Mouse (Mus musculus) megakaryocyte, embryonic 14.5 days (primary cell): ENCODE measurements around the gene Gm4491. TPM values are rescaled to one million over a fixed set of nuclear protein-coding genes. Genes with fewer than 3 reads are reported as not detected.

Experiments
- H3K27me3 ChIP-seq: replicated peaks from 2 replicates; pipeline ENCODE3; 2012; ENCODE audit warnings: inconsistent platforms
- H3K36me3 ChIP-seq: replicated peaks from 2 replicates; pipeline ENCODE3; 2012; ENCODE audit warnings: low read length, inconsistent platforms, mixed read lengths
- H3K4me1 ChIP-seq: 2 replicates; pipeline ENCODE4 v1.6.1; 2012; ENCODE audit warnings: inconsistent platforms
- H3K4me3 ChIP-seq: replicated peaks from 2 replicates; pipeline ENCODE3; 2012; ENCODE audit warnings: moderate library complexity, mild to moderate bottlenecking, inconsistent platforms
- H3K9me3 ChIP-seq: 2 replicates; pipeline ENCODE4 v1.6.1; 2012; ENCODE audit warnings: inconsistent platforms
- FLI1 ChIP-seq: IDR thresholded peaks from 2 replicates; pipeline ENCODE4 v1.6.1; 2012; ENCODE audit warnings: low read length, inconsistent platforms, mixed read lengths
- GATA1 ChIP-seq: IDR thresholded peaks from 3 replicates; pipeline ENCODE4 v1.6.1; 2012; ENCODE audit warnings: mixed read lengths, low read length, inconsistent platforms, borderline replicate concordance
- polyA plus RNA-seq: library from polyadenylated mRNA; stranded (reverse); fragments of >175 nt; gene quantifications from 2 replicates; pipeline ENCODE4 v1.2.3, GENCODE M21; 2012; ENCODE audit warnings: low replicate concordance; ENCODE audit not compliant: insufficient read depth

Gene Gm4491
- polyA plus RNA-seq, 1 experiment = not detected

DNA sequence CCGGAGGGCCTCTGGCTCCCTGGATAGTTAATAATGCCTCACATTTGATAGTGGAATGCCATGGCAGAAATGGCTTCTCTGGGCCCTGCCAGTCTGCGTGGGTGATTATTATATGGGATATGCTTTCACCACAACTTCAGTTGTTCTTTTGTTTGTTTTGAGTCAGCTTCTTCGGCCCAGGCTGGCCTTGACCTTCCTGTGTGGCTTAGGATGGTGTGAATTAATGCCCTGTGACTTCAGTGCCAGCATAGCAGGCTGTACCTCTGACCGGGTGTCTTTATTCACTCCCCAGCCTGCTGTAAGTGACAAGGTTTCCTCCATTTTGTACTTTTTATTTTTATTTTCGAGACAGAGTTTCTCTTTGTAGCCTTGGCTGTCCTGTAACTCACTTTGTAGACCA lies 7.8 kb downstream of the Gm4491 start:
- Histone ChIP-seq H3K9me3 (no peaks in the 10 kb centered on the region), H3K4me3 (no peak overlapping the region), H3K36me3 (no peaks in the 10 kb centered on the region), H3K27me3 (peaks cover 63% of the 10 kb centered on the region), H3K4me1 (peaks cover 16% of the 10 kb centered on the region)
- TF ChIP-seq FLI1 (no peak), GATA1 (no peak)

DNA sequence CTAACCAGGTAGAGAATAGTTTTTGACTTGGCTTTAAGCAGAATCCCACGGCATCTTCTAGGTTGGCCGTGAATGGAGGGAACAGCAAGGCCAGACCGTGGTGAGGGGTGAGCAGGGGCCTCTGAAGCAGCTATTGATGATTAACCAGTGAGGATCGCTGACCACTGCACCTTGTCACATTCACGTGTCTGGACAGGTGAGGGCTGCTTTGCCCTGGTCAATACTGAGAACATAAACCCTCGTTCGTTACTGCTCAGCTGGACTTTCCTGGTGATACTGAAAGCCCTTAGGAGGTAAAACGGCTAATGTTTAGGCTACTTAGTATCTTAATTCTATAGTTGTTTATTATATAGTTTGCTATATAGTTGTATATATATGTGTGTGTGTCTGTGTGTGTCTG lies 8.6 kb downstream of the Gm4491 start:
- H3K9me3 ChIP-seq = no peaks in the 10 kb centered on the region
- H3K4me1 ChIP-seq = peaks cover 16% of the 10 kb centered on the region
- no peak overlapping the region for H3K4me3 ChIP-seq
- H3K27me3 ChIP-seq = peaks cover 70% of the 10 kb centered on the region
- no peaks in the 10 kb centered on the region for H3K36me3 ChIP-seq
- TF ChIP-seq FLI1 = no peak
- TF ChIP-seq GATA1 = no peak

DNA sequence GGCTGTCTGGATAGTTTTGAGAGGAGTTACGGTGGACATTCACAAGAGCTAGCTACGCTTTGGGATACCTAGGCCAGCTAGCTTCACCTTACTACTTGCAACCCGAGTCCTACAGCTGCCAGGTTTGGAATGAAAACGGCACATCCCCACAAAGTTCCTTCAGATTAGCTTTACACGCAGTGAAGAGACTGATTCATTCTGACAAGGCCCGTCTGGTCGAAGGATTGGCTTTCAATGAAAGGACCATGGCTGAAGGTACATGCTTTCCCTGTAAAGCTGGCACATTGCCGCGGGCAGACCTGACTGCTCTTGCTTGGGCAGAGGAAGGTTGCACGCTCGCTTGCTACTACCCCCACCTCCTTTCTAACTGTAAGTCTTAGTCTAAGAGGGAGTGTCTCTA lies 10.0 kb downstream of the Gm4491 start:
- Histone ChIP-seq H3K4me1 (peaks cover 16% of the 10 kb centered on the region), H3K9me3 (no peaks in the 10 kb centered on the region), H3K27me3 (peaks cover 71% of the 10 kb centered on the region), H3K4me3 (no peak overlapping the region), H3K36me3 (no peaks in the 10 kb centered on the region)
- TF ChIP-seq GATA1 (no peak), FLI1 (no peak)

DNA sequence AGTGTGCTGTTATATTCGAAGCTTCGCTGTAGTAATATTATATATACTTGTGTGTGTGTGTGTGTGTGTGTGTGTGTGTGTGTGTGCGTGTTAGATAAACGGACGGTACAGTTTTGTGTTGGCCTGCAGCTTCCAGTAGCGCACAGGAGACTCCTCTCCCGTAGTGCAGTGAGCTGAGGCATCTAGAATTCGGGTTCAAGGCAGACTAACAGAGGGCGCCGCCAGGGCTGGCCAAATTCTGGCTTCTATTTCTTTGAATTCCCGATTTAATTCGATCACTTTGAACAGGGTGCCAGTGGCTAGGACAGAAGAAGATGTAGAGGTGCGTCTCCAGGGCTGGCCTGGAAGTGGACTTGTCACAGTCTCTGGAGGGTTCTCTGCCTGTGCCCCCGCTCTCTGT lies 10.6 kb downstream of the Gm4491 start:
- Histone ChIP-seq H3K36me3 (no peaks in the 10 kb centered on the region), H3K4me3 (no peak overlapping the region), H3K4me1 (peaks cover 16% of the 10 kb centered on the region), H3K9me3 (no peaks in the 10 kb centered on the region), H3K27me3 (peaks cover 73% of the 10 kb centered on the region)
- TF ChIP-seq FLI1 = no peak

DNA sequence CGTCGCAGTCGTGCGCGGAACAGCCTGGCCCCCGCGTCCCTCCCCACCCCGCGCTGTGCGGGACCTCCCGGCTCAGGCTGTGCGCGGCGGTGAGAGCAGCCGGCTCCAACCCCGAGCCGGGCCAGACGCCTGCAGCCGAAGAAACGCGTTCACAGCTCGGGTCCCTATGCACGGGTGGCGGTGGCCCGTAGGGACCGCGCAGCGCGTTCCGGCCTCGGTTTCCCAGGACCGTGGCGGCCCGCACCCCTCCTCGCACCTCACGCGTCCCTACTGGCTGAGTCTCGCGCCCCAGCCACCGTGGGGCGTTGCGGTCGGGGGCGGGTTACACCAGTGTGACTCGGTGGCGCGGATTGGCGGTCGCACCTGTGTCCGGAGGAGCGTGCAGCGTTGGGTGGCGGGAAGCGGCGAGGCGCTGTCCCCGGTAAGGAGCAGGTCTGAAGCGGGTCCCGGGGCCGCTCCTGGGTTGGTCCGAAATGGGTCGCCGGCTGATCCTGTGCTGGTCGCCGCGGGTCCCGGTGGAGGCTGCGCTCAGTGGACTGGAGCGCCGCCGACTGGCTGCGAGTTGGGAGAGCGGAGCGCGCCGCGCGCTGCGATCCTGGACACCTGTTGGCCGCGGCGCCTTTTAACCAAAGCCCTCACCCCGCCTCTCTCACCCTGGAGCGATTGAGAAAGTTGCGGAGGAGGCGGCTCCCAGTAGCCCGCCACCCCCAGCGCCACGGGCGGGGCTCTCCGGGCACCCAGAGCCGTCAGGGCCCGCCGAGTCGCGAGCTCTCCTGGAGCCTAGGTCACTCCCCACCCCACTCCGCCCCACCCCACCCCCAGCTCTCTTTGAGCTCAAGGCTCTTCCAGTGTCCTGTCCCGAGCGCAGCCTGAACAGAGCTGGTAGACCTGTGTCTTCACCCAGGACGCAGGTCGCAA lies 11.3 kb downstream of the Gm4491 start, which contains the start of gene Gjb2:
Gene Gjb2 (minus strand): TSS at position 597 of the 918 bp plus-strand sequence.
- no peaks in the 10 kb centered on the region for H3K9me3 ChIP-seq
- no peaks in the 10 kb centered on the region for H3K36me3 ChIP-seq
- peak within 1 kb of the TSS; percentile 90 for H3K4me3 ChIP-seq
- TF ChIP-seq FLI1 (no peak), GATA1 (no peak)
- peaks cover 74% of the 10 kb centered on the region for H3K27me3 ChIP-seq
- H3K4me1 ChIP-seq = peaks cover 16% of the 10 kb centered on the region

DNA sequence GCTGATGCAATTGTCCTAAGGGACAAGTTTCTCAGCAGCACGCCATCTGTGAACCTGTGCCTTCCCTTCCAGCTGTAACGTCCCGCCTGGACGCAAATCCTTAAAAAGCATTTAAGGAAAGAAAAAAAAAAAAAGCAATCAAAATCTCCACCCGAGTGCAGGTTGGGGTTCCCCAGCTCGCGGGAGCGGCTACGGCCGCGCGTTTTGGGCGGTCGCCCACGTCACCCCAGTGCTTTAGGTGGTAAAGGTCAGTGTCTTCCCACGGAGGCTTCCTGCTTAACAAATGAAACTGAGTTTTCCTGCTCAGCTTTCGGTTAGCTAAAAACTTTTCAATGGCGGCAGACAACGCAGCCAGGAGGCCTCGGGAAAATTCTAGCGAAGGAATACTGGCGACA lies 12.0 kb downstream of the Gm4491 start:
- no peaks in the 10 kb centered on the region for H3K36me3 ChIP-seq
- no peaks in the 10 kb centered on the region for H3K9me3 ChIP-seq
- peak overlapping the region; percentile 90 for H3K4me3 ChIP-seq
- peaks cover 16% of the 10 kb centered on the region for H3K4me1 ChIP-seq
- TF ChIP-seq FLI1 = no peak
- H3K27me3 ChIP-seq = peaks cover 76% of the 10 kb centered on the region

DNA sequence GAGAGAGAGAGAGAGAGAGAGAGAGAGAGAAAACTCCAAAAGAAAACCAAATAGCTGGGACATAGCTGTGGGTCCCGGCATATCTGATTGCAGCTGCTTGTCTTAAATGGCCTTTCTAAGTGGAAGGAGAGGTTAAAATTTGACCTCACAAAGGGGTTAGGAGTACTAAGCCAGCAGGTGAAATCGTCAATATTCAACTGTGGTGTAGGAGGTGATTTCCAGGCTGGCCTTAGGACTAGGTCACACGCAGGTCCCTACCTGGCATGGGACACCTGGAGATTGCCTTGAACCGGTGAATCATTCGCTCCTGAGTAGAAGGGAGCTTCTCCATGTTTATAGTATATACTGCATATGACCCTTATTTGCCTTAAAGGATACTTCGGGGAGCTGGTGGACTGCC lies 12.6 kb downstream of the Gm4491 start:
- no peaks in the 10 kb centered on the region for H3K36me3 ChIP-seq
- H3K9me3 ChIP-seq = no peaks in the 10 kb centered on the region
- peaks cover 75% of the 10 kb centered on the region for H3K27me3 ChIP-seq
- H3K4me1 ChIP-seq = peaks cover 16% of the 10 kb centered on the region
- TF ChIP-seq FLI1 = no peak
- TF ChIP-seq GATA1 = no peak
- H3K4me3 ChIP-seq = no peak overlapping the region

DNA sequence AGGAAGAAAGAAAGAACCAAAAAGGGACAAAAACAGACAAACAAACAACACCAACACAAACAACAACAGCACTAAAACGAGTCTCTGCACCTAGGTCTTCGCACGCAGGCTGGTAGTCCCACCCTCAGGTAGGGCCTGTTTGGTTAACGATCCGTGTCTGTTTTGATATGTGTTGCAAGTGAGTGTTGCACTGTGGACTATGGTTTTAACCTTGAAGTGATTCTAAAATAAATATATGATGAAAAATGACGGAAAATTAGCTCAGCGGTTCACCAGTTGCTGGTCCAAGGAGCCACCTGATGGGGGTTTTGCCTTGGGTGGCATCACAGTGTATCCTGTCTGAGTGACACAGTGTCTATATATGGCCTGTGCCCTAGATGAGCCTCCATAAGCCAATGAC lies 14.1 kb downstream of the Gm4491 start:
- Histone ChIP-seq H3K27me3 (peaks cover 67% of the 10 kb centered on the region), H3K4me1 (peaks cover 16% of the 10 kb centered on the region), H3K9me3 (no peaks in the 10 kb centered on the region), H3K36me3 (no peaks in the 10 kb centered on the region), H3K4me3 (no peak overlapping the region)
- no peak for TF ChIP-seq GATA1
- no peak for TF ChIP-seq FLI1

DNA sequence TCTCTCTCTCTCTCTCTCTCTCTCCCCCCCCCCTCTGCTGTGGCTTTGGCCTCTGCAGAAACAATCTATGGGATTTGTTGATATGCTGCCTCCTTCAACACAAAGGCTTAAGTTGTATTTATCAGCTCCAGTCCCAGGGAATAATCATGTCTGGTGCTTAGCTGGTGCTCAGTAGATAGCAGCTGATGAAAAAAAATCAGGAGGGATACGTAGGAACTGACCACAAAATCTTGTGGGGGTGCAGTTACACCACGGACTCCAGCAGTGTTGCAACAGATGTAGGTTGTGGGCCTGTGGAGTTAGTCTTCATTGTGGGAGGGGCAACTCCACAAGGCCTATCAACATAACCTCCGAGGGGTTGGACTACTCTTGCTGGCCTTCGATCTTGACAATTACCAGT lies 19.8 kb downstream of the Gm4491 start:
- peaks cover 27% of the 10 kb centered on the region for H3K27me3 ChIP-seq
- no peak for TF ChIP-seq GATA1
- TF ChIP-seq FLI1 = no peak
- H3K4me1 ChIP-seq = no peaks in the 10 kb centered on the region
- no peak overlapping the region for H3K4me3 ChIP-seq
- no peaks in the 10 kb centered on the region for H3K9me3 ChIP-seq
- H3K36me3 ChIP-seq = no peaks in the 10 kb centered on the region

DNA sequence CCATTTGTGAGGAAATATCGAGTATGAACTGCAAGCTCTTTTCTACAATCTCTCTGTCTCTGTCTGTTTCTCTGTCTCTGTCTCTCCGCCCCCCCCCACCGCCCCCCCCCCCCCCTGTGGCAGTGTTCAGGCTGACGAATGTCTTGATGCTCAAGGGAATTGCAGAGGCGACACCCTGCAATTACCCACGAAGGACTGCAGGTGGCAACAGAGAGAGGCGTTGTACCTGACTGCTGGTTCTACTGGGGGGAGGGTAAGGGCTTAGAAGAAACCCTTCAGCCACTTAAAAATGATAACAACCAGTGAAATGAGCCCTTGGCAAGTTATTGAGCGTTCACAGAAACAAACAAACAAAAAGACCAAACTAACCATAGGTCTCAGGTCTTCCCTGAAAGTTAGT lies 22.7 kb downstream of the Gm4491 start:
- TF ChIP-seq GATA1 (no peak), FLI1 (no peak)
- no peaks in the 10 kb centered on the region for H3K4me1 ChIP-seq
- peaks cover 24% of the 10 kb centered on the region for H3K27me3 ChIP-seq

DNA sequence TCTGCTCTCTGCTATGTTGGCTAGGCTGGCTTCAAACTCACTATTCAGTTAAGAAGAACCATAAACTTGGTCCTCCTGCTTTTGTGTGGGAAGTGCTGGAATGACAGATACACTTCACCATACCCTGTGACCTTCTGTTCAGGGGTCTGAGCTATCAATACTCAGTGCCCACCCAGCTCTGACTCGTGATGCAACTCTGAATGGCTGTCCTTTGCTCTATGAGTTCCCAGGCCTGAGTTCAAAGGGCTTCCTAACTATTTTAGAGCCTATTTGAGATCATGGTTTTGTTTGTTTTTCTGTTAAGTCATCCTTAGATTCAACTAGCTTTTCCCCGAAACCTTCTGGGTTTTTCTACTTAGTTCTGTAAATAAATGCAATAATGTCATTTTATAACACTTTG lies 25.7 kb downstream of the Gm4491 start:
- Histone ChIP-seq H3K4me3 (no peak overlapping the region), H3K36me3 (no peaks in the 10 kb centered on the region), H3K9me3 (no peaks in the 10 kb centered on the region), H3K27me3 (peaks cover 16% of the 10 kb centered on the region), H3K4me1 (no peaks in the 10 kb centered on the region)
- no peak for TF ChIP-seq GATA1
- no peak for TF ChIP-seq FLI1

More for the DNA sequence above, 22.7 kb downstream of the Gm4491 start:
- Histone ChIP-seq H3K36me3 (no peaks in the 10 kb centered on the region), H3K9me3 (no peaks in the 10 kb centered on the region), H3K4me3 (no peak overlapping the region)
